ENCODE assay signal across 27 mouse cellular contexts in the genomic region with DNA sequence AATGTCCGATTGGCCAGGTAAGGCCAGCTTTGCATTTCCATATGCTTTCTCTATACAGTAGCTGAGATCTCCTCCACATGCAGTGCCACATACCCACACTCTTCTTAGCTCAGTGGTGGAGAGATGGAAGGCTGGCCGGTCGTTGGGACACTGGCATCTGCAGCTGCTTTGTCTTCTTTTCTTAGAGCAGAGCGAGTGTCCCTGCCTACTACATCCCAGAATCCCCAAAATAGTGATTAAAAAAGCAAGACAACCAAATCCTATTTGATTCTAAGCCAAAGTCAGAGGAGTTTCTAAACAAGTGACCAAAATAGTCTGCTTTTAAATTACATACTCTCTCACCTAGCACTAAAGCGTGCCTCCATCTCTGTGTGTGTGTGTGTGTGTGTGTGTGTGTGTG. TPM values are rescaled to one million over a fixed set of nuclear protein-coding genes. Genes with fewer than 3 reads are reported as not detected.
DNase-seq lines count a peak whose midpoint lies in the region; ATAC-seq lines count a peak whose summit lies in the region.
"Had no signal": no experiment of that assay in that cellular context is flagged by ENCODE, and none has a peak within 500 bp of the region (broad histone marks: within the 10 kb centered on the region; RNA-seq: fewer than 3 reads in every experiment).

No protein-coding gene starts in this region.

- no peaks in the 10 kb centered on the region for H3K9me3 ChIP-seq in heart, embryonic 11.5 days (replicated peaks; ENCODE audit: control insufficient read depth, low read length)
- H3K9me3 ChIP-seq: embryonic facial prominence, embryonic 12.5 days; embryonic facial prominence, embryonic 15.5 days; G1E; heart, embryonic 13.5 days had no signal

- 94% methylated on average over 5 of the region's 5 CpGs for WGBS in heart, embryonic 11.5 days (ENCODE audit: insufficient replicate concordance)

- H3K36me3 ChIP-seq in heart, embryonic 11.5 days (ENCODE audit: control insufficient read depth, insufficient read depth, low read length): peaks cover 17% of the 10 kb centered on the region

- no peak for ATAC-seq in heart, embryonic 11.5 days (replicated peaks; ENCODE audit: insufficient number of reproducible peaks, low FRiP score, low TSS enrichment)
- ATAC-seq: forebrain, embryonic 14.5 days; forebrain, postnatal 0 days; hindbrain, postnatal 0 days; inflammation-experienced regulatory T-cells, adult 6 months; Patski had no signal

- no peaks in the 10 kb centered on the region for H3K27me3 ChIP-seq in heart, embryonic 11.5 days (ENCODE audit: control insufficient read depth, insufficient read depth, low read length)
- H3K27me3 ChIP-seq: CH12.LX; embryonic facial prominence, embryonic 12.5 days; embryonic facial prominence, embryonic 15.5 days; heart, embryonic 13.5 days; Patski had no signal

- no peak overlapping the region for H3K27ac ChIP-seq in heart, embryonic 11.5 days (ENCODE audit: low read depth, low read length)
- H3K27ac ChIP-seq: embryonic facial prominence, embryonic 12.5 days; embryonic facial prominence, embryonic 15.5 days; heart, embryonic 13.5 days; hindbrain, embryonic 14.5 days; hindbrain, postnatal 0 days had no signal

- H3K4me1 ChIP-seq in heart, embryonic 11.5 days (ENCODE audit: control insufficient read depth, insufficient read depth, low read length): no peaks in the 10 kb centered on the region
- H3K4me1 ChIP-seq: embryonic facial prominence, embryonic 12.5 days; embryonic facial prominence, embryonic 15.5 days had no signal

- H3K9ac ChIP-seq in heart, embryonic 11.5 days (ENCODE audit: low read depth, low read length): no peak overlapping the region
- H3K9ac ChIP-seq: embryonic facial prominence, embryonic 12.5 days; embryonic facial prominence, embryonic 15.5 days; forebrain, postnatal 0 days; heart, embryonic 13.5 days; hindbrain, embryonic 14.5 days had no signal

- H3K4me2 ChIP-seq in heart, embryonic 11.5 days: no peak overlapping the region
- H3K4me2 ChIP-seq: embryonic facial prominence, embryonic 12.5 days; embryonic facial prominence, embryonic 15.5 days; heart, embryonic 13.5 days; hindbrain, embryonic 14.5 days had no signal

- H3K4me3 ChIP-seq in heart, embryonic 11.5 days (ENCODE audit: low read depth, low read length): no peak overlapping the region
- H3K4me3 ChIP-seq: embryonic facial prominence, embryonic 12.5 days; embryonic facial prominence, embryonic 15.5 days; heart, embryonic 13.5 days had no signal

- DNase-seq in heart, adult 11 months: peak; percentile 85
- DNase-seq in right cerebral cortex, adult 18-20 months: peak; percentile 41
- DNase-seq in right cerebral cortex, postnatal 4 days: no peak
- DNase-seq in brain, adult 2 months (ENCODE audit: low read depth, low spot score): peak; percentile 75
- DNase-seq in telencephalon, adult 2 months (ENCODE audit: low read depth, low spot score): peak; percentile 60
- no peak for DNase-seq in thymus, postnatal 36 days
- DNase-seq: adrenal gland, postnatal 10 days; B cell, adult 2 months; cerebellum, adult 18-20 months; cerebellum, adult 9-10 months; cerebellum, postnatal 14 days; forebrain, postnatal 0 days; gastrocnemius, postnatal 14 days; heart, adult 18-20 months; heart, postnatal 14 days; heart, postnatal 4 days had no signal

RNA-seq across cellular contexts. Expression of gene Mtmr11, which starts 9.2 kb away (rescaled TPM):
- polyA plus RNA-seq in heart, embryonic 11.5 days (2014; fragmentation: Nextera tagmentation; extraction: Ambion mirVana): 8.6 and 10.4 TPM in 2 replicates
- polyA plus RNA-seq: G1E had no signal

RNA-seq across cellular contexts. Expression of gene Sf3b4, which starts 19.5 kb away (rescaled TPM):
- polyA plus RNA-seq in heart, embryonic 11.5 days (2014; fragmentation: Nextera tagmentation; extraction: Ambion mirVana): 119 and 126 TPM in 2 replicates

RNA-seq across cellular contexts. Expression of gene Sv2a, which starts 28.3 kb away (rescaled TPM):
- polyA plus RNA-seq in heart, embryonic 11.5 days (2014; fragmentation: Nextera tagmentation; extraction: Ambion mirVana): 12.3 and 18.6 TPM in 2 replicates

RNA-seq across cellular contexts. Expression of gene Otud7b, which starts 48.3 kb away (rescaled TPM):
- 8.7 and 9.3 TPM in 2 replicates for polyA plus RNA-seq in heart, embryonic 11.5 days (2014; fragmentation: Nextera tagmentation; extraction: Ambion mirVana)

Comparison
In these comparisons a context has a peak if more than half of its experiments do, and no peak if none do; other contexts are left out.
1. DNase-seq: peak in heart, adult 11 months (single experiment), right cerebral cortex, adult 18-20 months (single experiment), brain, adult 2 months (single experiment) and telencephalon, adult 2 months (single experiment); none in right cerebral cortex, postnatal 4 days (single experiment) and thymus, postnatal 36 days (0 of 2).